Mouse (Mus musculus) testis, adult 2 months (tissue): ENCODE results near the gene Spaca6.

Experiments used
- CTCF ChIP-seq: fragments of 200-500 bp; IDR thresholded peaks from 2 replicates; pipeline ENCODE4 v1.5.1; 2012; ENCODE audit warnings: low read depth, mild to moderate bottlenecking, inconsistent platforms, low read length, moderate library complexity; ENCODE audit not compliant: control insufficient read depth, insufficient read depth, insufficient replicate concordance
- POLR2A ChIP-seq: fragments of 200-500 bp; IDR thresholded peaks from 2 replicates; pipeline ENCODE4 v1.6.1; 2012; ENCODE audit warnings: low read depth, mild to moderate bottlenecking, inconsistent platforms, low read length, moderate library complexity; ENCODE audit not compliant: control insufficient read depth

- TF ChIP-seq CTCF (no peak), POLR2A (no peak)
Measured at GRCm38 (mm10) chr17:17856612-17857011, 29.7 kb downstream of the Spaca6 start.
